Mouse (Mus musculus): ENCODE measurements around the gene Ets1. TPM values are rescaled to one million over a fixed set of nuclear protein-coding genes. Genes with fewer than 3 reads are reported as not detected.

Gene Ets1
- polyA plus RNA-seq, 1 experiment from 2014 or later, result 40.8 TPM

DNA sequence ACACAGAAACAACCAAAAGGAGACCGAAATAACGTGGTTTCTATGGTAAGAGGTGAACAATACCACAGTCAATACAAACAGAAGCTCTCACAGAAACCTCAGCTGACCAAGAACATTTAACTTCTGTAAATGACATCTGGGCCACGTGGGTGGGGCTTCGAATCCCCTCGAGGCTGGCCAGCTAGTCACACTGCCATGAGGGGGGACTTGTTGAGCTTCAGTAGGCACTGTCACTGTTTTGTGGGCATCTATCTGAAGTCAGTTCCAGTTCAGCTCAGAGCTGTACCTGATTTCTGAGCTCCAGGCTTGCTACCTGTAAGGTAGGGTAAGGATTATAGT is 18.6 kb upstream of the Ets1 start:
- H3K27me3 ChIP-seq, result no peaks in the 10 kb centered on the region
- 74% methylated on average over 5 of the region's 5 CpGs for WGBS

GRCm38 (mm10) chr9:32618544-32619120 is 17.4 kb upstream of the Ets1 start:
- no peak overlapping the region for H3K9ac ChIP-seq

More for the DNA sequence above, 18.6 kb upstream of the Ets1 start:
- Histone ChIP-seq H3K4me2 (no peak overlapping the region), H3K4me1 (peaks cover 10% of the 10 kb centered on the region), H3K9me3 (no peaks in the 10 kb centered on the region), H3K9ac (no peak overlapping the region), H3K27ac (no peak overlapping the region), H3K4me3 (no peak overlapping the region), H3K36me3 (no peaks in the 10 kb centered on the region)
- no peak for ATAC-seq (ENCODE audit: insufficient number of reproducible peaks, insufficient read depth, low FRiP score, low TSS enrichment, low read depth)

DNA sequence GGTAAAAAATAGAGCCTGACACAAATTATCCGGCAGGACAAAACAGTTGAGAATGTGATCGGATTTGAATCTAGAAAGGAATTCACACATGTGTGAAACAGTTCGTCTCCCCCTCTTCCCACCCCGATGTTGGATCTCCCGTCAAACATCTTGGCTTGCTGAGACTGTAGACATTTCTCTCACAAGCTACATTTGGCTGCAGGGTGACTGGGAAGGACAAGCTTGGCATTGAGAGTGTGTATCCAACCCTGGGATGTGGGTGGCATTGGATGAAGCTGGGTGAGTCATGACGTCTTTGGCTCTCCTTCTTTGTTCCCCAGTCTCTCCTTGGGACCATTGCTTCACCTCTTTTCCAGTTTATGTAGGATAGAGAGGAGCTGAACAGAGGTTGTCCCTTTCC is 16.4 kb upstream of the Ets1 start:
- Histone ChIP-seq H3K4me2 (no peak overlapping the region), H3K4me1 (no peaks in the 10 kb centered on the region), H3K9ac (no peak overlapping the region), H3K9me3 (no peaks in the 10 kb centered on the region), H3K36me3 (no peaks in the 10 kb centered on the region), H3K4me3 (no peak overlapping the region), H3K27me3 (no peaks in the 10 kb centered on the region), H3K27ac (no peak overlapping the region)
- 84% methylated on average over 6 of the region's 6 CpGs for WGBS
- no peak for ATAC-seq (ENCODE audit: insufficient number of reproducible peaks, insufficient read depth, low FRiP score, low TSS enrichment, low read depth)

More at GRCm38 (mm10) chr9:32618544-32619120, 17.4 kb upstream of the Ets1 start:
- no peak overlapping the region for H3K4me2 ChIP-seq
- no peak overlapping the region for H3K27ac ChIP-seq
- 80% methylated on average over 9 of the region's 9 CpGs for WGBS
- no peaks in the 10 kb centered on the region for H3K36me3 ChIP-seq
- no peaks in the 10 kb centered on the region for H3K9me3 ChIP-seq
- no peak for ATAC-seq (ENCODE audit: insufficient number of reproducible peaks, insufficient read depth, low FRiP score, low TSS enrichment, low read depth)
- no peaks in the 10 kb centered on the region for H3K4me1 ChIP-seq
- H3K4me3 ChIP-seq, result no peak overlapping the region
- H3K27me3 ChIP-seq, result no peaks in the 10 kb centered on the region

DNA sequence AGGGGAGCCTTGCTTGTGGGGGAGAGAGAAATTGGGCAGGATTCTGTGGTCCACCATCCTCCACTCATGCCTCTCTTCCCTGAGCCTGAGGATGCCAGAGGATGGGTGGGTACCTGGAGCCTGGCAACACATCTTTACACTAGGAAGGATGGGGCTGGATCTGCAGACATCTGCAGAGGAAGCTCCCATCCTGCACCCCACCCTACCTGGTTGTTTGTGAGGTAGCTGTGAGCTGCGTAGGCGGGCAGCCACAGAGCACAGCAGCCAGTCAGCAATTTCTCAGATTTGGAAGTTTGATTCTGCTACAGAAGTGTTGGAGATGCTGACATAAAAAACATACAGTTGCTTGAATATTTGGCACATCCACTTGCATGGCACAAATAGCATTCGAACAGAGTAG is 15.6 kb upstream of the Ets1 start:
- 94% methylated on average over 3 of the region's 3 CpGs for WGBS
- no peak overlapping the region for H3K27ac ChIP-seq
- H3K27me3 ChIP-seq, result no peaks in the 10 kb centered on the region
- ATAC-seq (ENCODE audit: insufficient number of reproducible peaks, insufficient read depth, low FRiP score, low TSS enrichment, low read depth), result no peak
- no peaks in the 10 kb centered on the region for H3K4me1 ChIP-seq
- no peak overlapping the region for H3K4me2 ChIP-seq
- H3K9me3 ChIP-seq, result no peaks in the 10 kb centered on the region
- H3K36me3 ChIP-seq, result no peaks in the 10 kb centered on the region
- no peak overlapping the region for H3K4me3 ChIP-seq
- no peak overlapping the region for H3K9ac ChIP-seq

GRCm38 (mm10) chr9:32629385-32629981 is 6.5 kb upstream of the Ets1 start:
- Histone ChIP-seq H3K4me2 (no peak overlapping the region), H3K4me1 (peaks cover 5% of the 10 kb centered on the region), H3K9me3 (no peaks in the 10 kb centered on the region), H3K9ac (no peak overlapping the region), H3K27me3 (0 out of 2 replicates have a peak, but pooled peaks cover 4% of the 10 kb centered on the region), H3K36me3 (no peaks in the 10 kb centered on the region), H3K27ac (no peak overlapping the region), H3K4me3 (no peak overlapping the region)
- ATAC-seq (ENCODE audit: insufficient number of reproducible peaks, insufficient read depth, low FRiP score, low TSS enrichment, low read depth), result no peak
- WGBS, result 56% methylated on average over 1 of the region's 1 CpGs

DNA sequence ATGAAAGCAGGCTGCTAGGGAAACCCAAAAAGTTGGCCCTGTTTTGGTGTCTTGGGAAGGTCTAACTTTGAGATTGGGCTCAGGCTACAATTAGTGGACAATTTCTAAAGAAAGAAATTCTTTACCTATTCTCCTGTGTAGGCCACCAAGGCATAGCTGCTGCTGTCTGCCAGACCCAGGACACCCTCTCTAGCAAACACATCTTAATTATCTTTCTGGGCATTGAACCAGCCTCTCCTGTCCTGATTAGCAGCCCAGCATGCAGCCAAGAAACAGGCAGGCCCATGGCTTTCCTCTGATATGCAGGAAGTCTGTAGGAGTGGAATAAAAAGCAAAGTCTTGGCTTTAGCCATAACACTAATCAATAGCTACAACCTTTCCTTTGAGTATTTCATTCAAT is 4.7 kb upstream of the Ets1 start:
- no peak for ATAC-seq (ENCODE audit: insufficient number of reproducible peaks, insufficient read depth, low FRiP score, low TSS enrichment, low read depth)
- Histone ChIP-seq H3K4me2 (no peak overlapping the region), H3K4me3 (no peak overlapping the region), H3K9me3 (no peaks in the 10 kb centered on the region), H3K36me3 (no peaks in the 10 kb centered on the region), H3K27me3 (peaks cover 4% of the 10 kb centered on the region), H3K27ac (no peak overlapping the region), H3K4me1 (peaks cover 9% of the 10 kb centered on the region), H3K9ac (no peak overlapping the region)

DNA sequence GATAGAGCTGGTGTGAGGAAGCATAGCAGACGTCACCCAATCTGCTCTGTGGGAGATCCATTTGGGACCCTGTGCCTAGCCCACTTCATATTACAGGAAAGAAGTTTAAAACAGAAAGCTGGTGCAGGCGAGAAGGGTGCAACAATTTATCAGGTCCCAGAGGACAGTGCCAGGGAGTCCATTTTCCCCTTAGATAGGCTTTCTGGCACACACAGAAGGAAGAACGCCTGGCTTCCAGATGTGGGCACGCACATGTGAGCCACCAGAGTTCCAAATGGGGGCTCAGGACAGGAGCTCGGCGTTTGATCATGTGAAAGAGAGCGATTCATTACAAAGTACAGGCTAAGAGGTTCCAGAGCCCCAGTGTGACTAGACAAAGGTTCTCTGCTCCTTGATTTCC is 3.8 kb upstream of the Ets1 start:
- 28% methylated on average over 7 of the region's 7 CpGs for WGBS
- H3K9ac ChIP-seq, result no peak overlapping the region
- no peak for ATAC-seq (ENCODE audit: insufficient number of reproducible peaks, insufficient read depth, low FRiP score, low TSS enrichment, low read depth)

GRCm38 (mm10) chr9:32644981-32645380 is 9.0 kb downstream of the Ets1 start:
- 66% methylated on average over 3 of the region's 3 CpGs for WGBS
- peaks cover 21% of the 10 kb centered on the region; the same call in 1 of the 2 replicates for H3K27me3 ChIP-seq
- H3K9ac ChIP-seq, result no peak overlapping the region
- H3K4me1 ChIP-seq, result peaks cover 36% of the 10 kb centered on the region
- no peak overlapping the region for H3K4me2 ChIP-seq
- no peaks in the 10 kb centered on the region for H3K9me3 ChIP-seq
- no peak overlapping the region for H3K4me3 ChIP-seq
- ATAC-seq (ENCODE audit: insufficient number of reproducible peaks, insufficient read depth, low FRiP score, low TSS enrichment, low read depth), result no peak
- no peaks in the 10 kb centered on the region for H3K36me3 ChIP-seq
- H3K27ac ChIP-seq, result no peak overlapping the region

More for the DNA sequence above, 3.8 kb upstream of the Ets1 start:
- no peak overlapping the region for H3K4me3 ChIP-seq
- H3K4me1 ChIP-seq, result peaks cover 11% of the 10 kb centered on the region
- no peak overlapping the region for H3K4me2 ChIP-seq
- H3K27me3 ChIP-seq, result peaks cover 12% of the 10 kb centered on the region
- H3K27ac ChIP-seq, result no peak overlapping the region
- H3K36me3 ChIP-seq, result no peaks in the 10 kb centered on the region
- H3K9me3 ChIP-seq, result no peaks in the 10 kb centered on the region

DNA sequence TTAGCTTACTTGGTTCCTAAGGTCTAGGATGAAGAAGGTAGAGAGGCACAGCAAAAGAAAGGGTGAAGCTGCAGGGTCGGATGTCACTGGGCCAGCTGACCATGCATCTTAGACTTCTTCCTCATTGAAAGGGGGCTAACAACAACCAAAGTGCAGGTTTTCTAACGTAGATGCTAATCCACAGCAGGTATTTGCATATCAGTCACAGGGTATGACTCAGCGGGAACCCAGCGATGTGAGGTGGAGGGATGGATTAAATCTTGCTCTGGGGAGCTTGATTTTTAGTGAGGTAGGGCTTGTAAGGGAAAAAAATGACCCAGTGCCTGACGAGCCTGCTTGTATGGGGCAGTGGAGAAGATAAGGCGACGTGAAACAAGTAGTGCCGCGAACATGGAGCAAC is 9.5 kb downstream of the Ets1 start:
- Histone ChIP-seq H3K9ac (no peak overlapping the region), H3K4me3 (no peak overlapping the region), H3K4me1 (peaks cover 36% of the 10 kb centered on the region), H3K36me3 (no peaks in the 10 kb centered on the region), H3K4me2 (peak overlapping the region; percentile 41), H3K27ac (no peak overlapping the region), H3K27me3 (peaks cover 20% of the 10 kb centered on the region; the same call in 1 of the 2 replicates), H3K9me3 (no peaks in the 10 kb centered on the region)
- ATAC-seq (ENCODE audit: insufficient number of reproducible peaks, insufficient read depth, low FRiP score, low TSS enrichment, low read depth), result no peak
- WGBS, result 20% methylated on average over 9 of the region's 9 CpGs

- Histone ChIP-seq H3K4me3 (no peak overlapping the region), H3K36me3 (no peaks in the 10 kb centered on the region), H3K4me2 (peak overlapping the region; percentile 41), H3K9ac (no peak overlapping the region), H3K27me3 (peaks cover 20% of the 10 kb centered on the region; the same call in 1 of the 2 replicates), H3K27ac (peak overlapping the region; percentile 48), H3K9me3 (no peaks in the 10 kb centered on the region), H3K4me1 (peaks cover 29% of the 10 kb centered on the region)
- WGBS, result 33% methylated on average over 11 of the region's 11 CpGs
- ATAC-seq (ENCODE audit: insufficient number of reproducible peaks, insufficient read depth, low FRiP score, low TSS enrichment, low read depth), result no peak
Measured at GRCm38 (mm10) chr9:32646539-32647258, 10.7 kb downstream of the Ets1 start.

DNA sequence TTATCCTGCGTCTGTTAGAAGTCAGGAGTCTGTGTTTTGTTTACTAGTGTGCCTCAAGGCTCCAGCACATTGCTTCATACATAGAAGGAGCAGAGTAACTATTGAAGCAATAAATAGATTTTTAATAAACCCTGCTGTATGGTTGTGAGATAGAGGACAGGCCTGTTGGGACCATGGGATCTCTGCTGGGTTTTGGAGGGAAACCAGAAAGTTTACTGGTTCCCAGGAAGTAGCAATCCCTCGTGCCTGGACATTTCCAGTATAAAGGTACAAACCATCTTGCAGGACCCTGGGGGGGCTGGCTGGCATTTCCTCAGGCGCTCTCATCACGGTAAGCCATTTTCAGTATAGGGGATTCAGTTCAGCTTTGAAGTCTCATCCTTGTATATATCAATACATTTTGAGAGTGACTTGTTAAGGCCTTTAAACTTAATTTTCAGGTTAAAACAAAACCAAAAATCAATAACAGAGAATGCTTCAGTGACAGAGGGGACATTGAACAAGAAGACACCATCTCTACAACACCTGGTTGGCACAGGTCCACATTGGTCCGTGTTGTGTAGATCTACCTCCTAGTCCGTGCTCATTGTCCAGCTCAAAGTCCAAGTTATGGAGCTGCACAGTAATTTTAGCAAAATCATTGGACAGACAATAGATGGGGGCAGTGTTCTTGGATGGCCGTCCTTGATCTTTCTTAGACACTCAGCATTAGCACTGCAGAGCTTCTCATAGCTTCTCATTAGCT is 11.7 kb downstream of the Ets1 start:
- Histone ChIP-seq H3K9me3 (no peaks in the 10 kb centered on the region), H3K27ac (no peak overlapping the region), H3K4me1 (peaks cover 23% of the 10 kb centered on the region), H3K4me2 (no peak overlapping the region), H3K9ac (no peak overlapping the region), H3K36me3 (no peaks in the 10 kb centered on the region), H3K4me3 (no peak overlapping the region), H3K27me3 (peaks cover 20% of the 10 kb centered on the region; the same call in 1 of the 2 replicates)
- WGBS, result 83% methylated on average over 7 of the region's 7 CpGs
- ATAC-seq (ENCODE audit: insufficient number of reproducible peaks, insufficient read depth, low FRiP score, low TSS enrichment, low read depth), result no peak

Measured in embryonic facial prominence, embryonic 13.5 days (tissue).